Mouse (Mus musculus): ENCODE results near the gene Adamts17. TPM values are rescaled to one million over a fixed set of nuclear protein-coding genes. Genes with fewer than 3 reads are reported as not detected.
A peak's percentile ranks its signal among the peaks of the same experiment; 100 is the strongest.

Adamts17 gene
- polyA plus RNA-seq, 1 experiment from 2014 or later, result 1.9 TPM

- H3K9ac ChIP-seq, result no peak overlapping the region
- H3K36me3 ChIP-seq (ENCODE audit: poor library complexity, severe bottlenecking), result no peaks in the 10 kb centered on the region
- no peaks in the 10 kb centered on the region for H3K9me3 ChIP-seq (replicated peaks)
- no peak overlapping the region for H3K4me3 ChIP-seq
- no peak for ATAC-seq
- H3K4me1 ChIP-seq, result no peaks in the 10 kb centered on the region
- H3K27ac ChIP-seq, result no peak overlapping the region
- no peak overlapping the region for H3K4me2 ChIP-seq
- 89% methylated on average over 4 of the region's 4 CpGs for WGBS
- H3K27me3 ChIP-seq, result no peaks in the 10 kb centered on the region
Observed at GRCm38 (mm10) chr7:66812289-66812688, 27.2 kb upstream of the Adamts17 start.

- no peaks in the 10 kb centered on the region for H3K9me3 ChIP-seq (replicated peaks)
- H3K27me3 ChIP-seq, result no peaks in the 10 kb centered on the region
- H3K36me3 ChIP-seq (ENCODE audit: poor library complexity, severe bottlenecking), result no peaks in the 10 kb centered on the region
- no peak overlapping the region for H3K9ac ChIP-seq
- ATAC-seq, result no peak
- H3K4me1 ChIP-seq, result no peaks in the 10 kb centered on the region
- H3K4me2 ChIP-seq, result no peak overlapping the region
- no peak overlapping the region for H3K27ac ChIP-seq
- WGBS, result 63% methylated on average over 9 of the region's 9 CpGs
- no peak overlapping the region for H3K4me3 ChIP-seq
Observed at GRCm38 (mm10) chr7:66812737-66813136, 26.8 kb upstream of the Adamts17 start.

- WGBS, result 67% methylated on average over 1 of the region's 1 CpGs
- no peak overlapping the region for H3K4me3 ChIP-seq
- H3K4me1 ChIP-seq, result no peaks in the 10 kb centered on the region
Observed at GRCm38 (mm10) chr7:66813172-66813571, 26.4 kb upstream of the Adamts17 start.

GRCm38 (mm10) chr7:66815526-66815925 lies 24.0 kb upstream of the Adamts17 start:
- H3K4me3 ChIP-seq, result no peak overlapping the region
- no peaks in the 10 kb centered on the region for H3K36me3 ChIP-seq (ENCODE audit: poor library complexity, severe bottlenecking)
- no peaks in the 10 kb centered on the region for H3K27me3 ChIP-seq
- H3K27ac ChIP-seq, result no peak overlapping the region
- no peak overlapping the region for H3K9ac ChIP-seq
- H3K4me2 ChIP-seq, result no peak overlapping the region
- 91% methylated on average over 6 of the region's 6 CpGs for WGBS
- no peaks in the 10 kb centered on the region for H3K4me1 ChIP-seq
- H3K9me3 ChIP-seq (replicated peaks), result no peaks in the 10 kb centered on the region
- no peak for ATAC-seq

More at GRCm38 (mm10) chr7:66813172-66813571, 26.4 kb upstream of the Adamts17 start:
- H3K9me3 ChIP-seq (replicated peaks), result no peaks in the 10 kb centered on the region
- H3K9ac ChIP-seq, result no peak overlapping the region
- H3K27ac ChIP-seq, result no peak overlapping the region
- no peaks in the 10 kb centered on the region for H3K36me3 ChIP-seq (ENCODE audit: poor library complexity, severe bottlenecking)
- H3K4me2 ChIP-seq, result no peak overlapping the region
- no peak for ATAC-seq
- no peaks in the 10 kb centered on the region for H3K27me3 ChIP-seq

GRCm38 (mm10) chr7:66820034-66820433 lies 19.5 kb upstream of the Adamts17 start:
- WGBS, result 29% methylated on average over 6 of the region's 6 CpGs
- H3K27me3 ChIP-seq, result no peaks in the 10 kb centered on the region
- H3K4me3 ChIP-seq, result no peak overlapping the region
- no peak overlapping the region for H3K9ac ChIP-seq
- ATAC-seq, result no peak
- H3K36me3 ChIP-seq (ENCODE audit: poor library complexity, severe bottlenecking), result no peaks in the 10 kb centered on the region
- H3K27ac ChIP-seq, result no peak overlapping the region
- H3K4me1 ChIP-seq, result no peaks in the 10 kb centered on the region
- H3K9me3 ChIP-seq (replicated peaks), result no peaks in the 10 kb centered on the region
- H3K4me2 ChIP-seq, result no peak overlapping the region

GRCm38 (mm10) chr7:66830803-66831202 lies 8.7 kb upstream of the Adamts17 start:
- H3K27me3 ChIP-seq, result no peaks in the 10 kb centered on the region
- no peak overlapping the region for H3K4me3 ChIP-seq
- no peak overlapping the region for H3K9ac ChIP-seq
- peaks cover 11% of the 10 kb centered on the region for H3K4me1 ChIP-seq
- 71% methylated on average over 5 of the region's 5 CpGs for WGBS
- no peak for ATAC-seq
- no peaks in the 10 kb centered on the region for H3K9me3 ChIP-seq (replicated peaks)
- no peaks in the 10 kb centered on the region for H3K36me3 ChIP-seq (ENCODE audit: poor library complexity, severe bottlenecking)
- no peak overlapping the region for H3K4me2 ChIP-seq
- no peak overlapping the region for H3K27ac ChIP-seq

- ATAC-seq, result no peak
- H3K9ac ChIP-seq, result no peak overlapping the region
- H3K27me3 ChIP-seq, result no peaks in the 10 kb centered on the region
- H3K4me1 ChIP-seq, result peaks cover 11% of the 10 kb centered on the region
- WGBS, result 51% methylated on average over 5 of the region's 5 CpGs
- no peak overlapping the region for H3K4me3 ChIP-seq
- H3K27ac ChIP-seq, result no peak overlapping the region
- H3K4me2 ChIP-seq, result no peak overlapping the region
- H3K9me3 ChIP-seq (replicated peaks), result no peaks in the 10 kb centered on the region
- no peaks in the 10 kb centered on the region for H3K36me3 ChIP-seq (ENCODE audit: poor library complexity, severe bottlenecking)
Observed at GRCm38 (mm10) chr7:66831295-66831694, 8.2 kb upstream of the Adamts17 start.

- Histone ChIP-seq H3K4me1 (peaks cover 20% of the 10 kb centered on the region; the same call in 1 of the 2 replicates), H3K4me3 (peak overlapping the region; percentile 66), H3K27me3 (peaks cover 32% of the 10 kb centered on the region), H3K9ac (peak overlapping the region; percentile 64), H3K9me3 (replicated peaks) (no peaks in the 10 kb centered on the region), H3K4me2 (peak overlapping the region; percentile 100), H3K36me3 (ENCODE audit: poor library complexity, severe bottlenecking) (no peaks in the 10 kb centered on the region), H3K27ac (no peak overlapping the region)
- under 1% methylated on average over 64 of the region's 76 CpGs for WGBS
- ATAC-seq, result peak; percentile 49
Observed at GRCm38 (mm10) chr7:66840008-66840719, 629 bp downstream of the Adamts17 start.

GRCm38 (mm10) chr7:66841165-66841564 lies 1.6 kb downstream of the Adamts17 start:
- no peak overlapping the region for H3K4me3 ChIP-seq

GRCm38 (mm10) chr7:66842021-66842420 lies 2.5 kb downstream of the Adamts17 start:
- WGBS, result 54% methylated on average over 10 of the region's 10 CpGs
- Histone ChIP-seq H3K9ac (no peak overlapping the region), H3K36me3 (ENCODE audit: poor library complexity, severe bottlenecking) (no peaks in the 10 kb centered on the region), H3K9me3 (replicated peaks) (no peaks in the 10 kb centered on the region), H3K4me1 (peaks cover 20% of the 10 kb centered on the region; the same call in 1 of the 2 replicates), H3K27me3 (peaks cover 32% of the 10 kb centered on the region), H3K27ac (no peak overlapping the region), H3K4me2 (no peak overlapping the region), H3K4me3 (no peak overlapping the region)
- no peak for ATAC-seq

More at GRCm38 (mm10) chr7:66841165-66841564, 1.6 kb downstream of the Adamts17 start:
- H3K9me3 ChIP-seq (replicated peaks), result no peaks in the 10 kb centered on the region
- no peak overlapping the region for H3K27ac ChIP-seq
- peaks cover 32% of the 10 kb centered on the region for H3K27me3 ChIP-seq
- no peak overlapping the region for H3K9ac ChIP-seq
- no peak for ATAC-seq
- 77% methylated on average over 7 of the region's 7 CpGs for WGBS
- H3K4me1 ChIP-seq, result peaks cover 20% of the 10 kb centered on the region; the same call in 1 of the 2 replicates
- no peaks in the 10 kb centered on the region for H3K36me3 ChIP-seq (ENCODE audit: poor library complexity, severe bottlenecking)
- H3K4me2 ChIP-seq, result peak overlapping the region; percentile 100

- 83% methylated on average over 2 of the region's 2 CpGs for WGBS
- Histone ChIP-seq H3K36me3 (ENCODE audit: poor library complexity, severe bottlenecking) (no peaks in the 10 kb centered on the region), H3K4me3 (no peak overlapping the region), H3K4me1 (peaks cover 20% of the 10 kb centered on the region; the same call in 1 of the 2 replicates), H3K9ac (no peak overlapping the region), H3K27ac (no peak overlapping the region), H3K4me2 (no peak overlapping the region), H3K27me3 (peaks cover 24% of the 10 kb centered on the region), H3K9me3 (replicated peaks) (no peaks in the 10 kb centered on the region)
- no peak for ATAC-seq
Observed at GRCm38 (mm10) chr7:66843846-66844245, 4.3 kb downstream of the Adamts17 start.

- Histone ChIP-seq H3K9ac (no peak overlapping the region), H3K36me3 (ENCODE audit: poor library complexity, severe bottlenecking) (no peaks in the 10 kb centered on the region), H3K27ac (no peak overlapping the region), H3K4me2 (no peak overlapping the region), H3K4me3 (no peak overlapping the region), H3K4me1 (0 out of 2 replicates have a peak, but pooled peaks cover 4% of the 10 kb centered on the region), H3K27me3 (peaks cover 9% of the 10 kb centered on the region), H3K9me3 (replicated peaks) (no peaks in the 10 kb centered on the region)
- ATAC-seq, result no peak
- 70% methylated on average over 6 of the region's 6 CpGs for WGBS
Observed at GRCm38 (mm10) chr7:66846582-66846981, 7.0 kb downstream of the Adamts17 start.

- H3K36me3 ChIP-seq (ENCODE audit: poor library complexity, severe bottlenecking), result no peaks in the 10 kb centered on the region
- no peaks in the 10 kb centered on the region for H3K9me3 ChIP-seq (replicated peaks)
- no peak for ATAC-seq
- H3K4me1 ChIP-seq, result no peaks in the 10 kb centered on the region
- 85% methylated on average over 9 of the region's 9 CpGs for WGBS
- peaks cover 2% of the 10 kb centered on the region; the same call in 1 of the 2 replicates for H3K27me3 ChIP-seq
- H3K4me3 ChIP-seq, result no peak overlapping the region
- no peak overlapping the region for H3K9ac ChIP-seq
- H3K4me2 ChIP-seq, result no peak overlapping the region
- no peak overlapping the region for H3K27ac ChIP-seq
Observed at GRCm38 (mm10) chr7:66847299-66847698, 7.8 kb downstream of the Adamts17 start.
